Mouse (Mus musculus) liver, adult (tissue): ENCODE measurements at regions not wholly inside any gene's neighbourhood (a gene's known extent, or its start where the extent isn't known, plus 50 kb on each side); places are given as distances from the start of the nearest gene placed in this dataset.

ENCODE experiments used
- GATA4 ChIP-seq: IDR thresholded peaks from 2 replicates; pipeline ENCODE4 v1.6.1; 2014; ENCODE audit warnings: mild to moderate bottlenecking, low read length; ENCODE audit not compliant: insufficient replicate concordance

DNA sequence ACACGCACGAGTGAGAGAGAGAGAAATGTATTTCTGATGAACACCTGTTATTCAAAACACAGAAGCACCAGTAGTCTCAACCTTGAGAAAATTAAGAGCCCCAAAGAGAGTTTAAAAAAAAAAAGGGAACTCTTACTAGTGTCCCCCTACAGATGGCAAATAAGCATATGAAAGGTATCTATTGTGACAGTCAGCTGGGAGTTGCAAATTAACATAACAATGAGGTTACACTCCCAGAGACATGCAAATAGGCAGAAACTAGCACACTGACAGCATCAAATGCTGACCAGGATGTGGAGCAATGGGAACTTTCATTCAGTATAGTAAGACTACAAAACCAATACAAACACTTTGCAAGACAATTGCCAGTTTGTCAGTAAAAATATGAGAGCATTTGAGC, 619.1 kb upstream of the Zeb2 start:
- no peak for TF ChIP-seq GATA4

DNA sequence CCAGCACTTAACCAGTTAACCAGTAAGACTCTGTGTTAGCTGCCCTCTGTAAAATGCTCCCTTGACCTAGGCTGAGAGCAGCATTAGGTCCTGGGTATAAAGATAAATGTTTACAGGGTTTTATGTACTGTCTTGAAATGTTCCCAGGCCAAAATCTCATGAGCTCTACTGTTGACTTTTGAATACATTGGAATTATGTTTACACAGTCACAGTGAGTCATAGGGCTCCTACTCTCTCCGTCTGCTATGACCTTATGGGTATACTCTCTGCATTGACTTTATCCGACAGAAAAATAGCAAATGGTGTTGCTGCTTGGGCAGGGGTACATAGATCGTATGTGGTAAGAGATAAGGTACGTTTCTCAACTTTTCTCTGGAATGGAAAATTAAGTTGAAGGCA, 596.8 kb upstream of the Zeb2 start:
- no peak for TF ChIP-seq GATA4

DNA sequence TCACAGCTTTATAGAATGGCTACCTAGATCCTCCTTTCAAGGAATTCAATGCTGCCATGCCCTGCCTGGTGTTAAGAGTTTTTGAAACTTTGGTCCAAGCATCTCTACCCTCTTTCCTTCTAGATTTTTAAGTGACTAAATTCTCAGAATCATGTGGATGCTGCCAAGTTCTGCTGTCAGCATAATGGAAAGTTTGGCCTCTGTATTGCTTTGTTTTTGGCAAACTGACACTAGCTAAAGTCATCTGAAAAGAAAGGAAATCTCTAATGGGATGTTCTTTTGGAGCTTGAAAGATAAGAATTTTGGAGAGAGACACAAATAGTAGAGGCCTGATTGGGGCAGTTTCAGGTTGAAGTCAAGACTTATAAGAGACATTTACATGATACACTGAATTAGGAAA, 589.8 kb upstream of the Zeb2 start:
- TF ChIP-seq GATA4: no peak

DNA sequence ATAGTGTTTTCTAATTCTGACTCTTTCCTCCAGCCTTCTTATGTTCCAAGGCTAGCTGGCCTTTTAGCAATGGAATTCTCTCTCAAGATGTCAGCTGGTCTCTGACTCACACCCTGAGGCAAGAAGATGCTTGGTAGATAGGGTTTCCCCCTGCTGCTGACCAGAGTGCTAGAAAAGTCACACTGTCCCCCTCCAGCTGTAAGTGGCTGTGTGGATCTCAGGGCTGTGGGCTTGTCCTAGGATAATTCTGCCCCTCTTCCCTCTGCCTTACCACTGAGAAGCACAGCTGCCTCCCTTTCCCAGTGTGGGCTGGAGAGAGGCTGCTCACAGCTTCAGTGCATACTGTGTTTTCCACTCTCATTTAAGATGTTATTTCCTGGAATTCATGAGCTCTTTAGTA, 585.3 kb upstream of the Zeb2 start:
- TF ChIP-seq GATA4: no peak

DNA sequence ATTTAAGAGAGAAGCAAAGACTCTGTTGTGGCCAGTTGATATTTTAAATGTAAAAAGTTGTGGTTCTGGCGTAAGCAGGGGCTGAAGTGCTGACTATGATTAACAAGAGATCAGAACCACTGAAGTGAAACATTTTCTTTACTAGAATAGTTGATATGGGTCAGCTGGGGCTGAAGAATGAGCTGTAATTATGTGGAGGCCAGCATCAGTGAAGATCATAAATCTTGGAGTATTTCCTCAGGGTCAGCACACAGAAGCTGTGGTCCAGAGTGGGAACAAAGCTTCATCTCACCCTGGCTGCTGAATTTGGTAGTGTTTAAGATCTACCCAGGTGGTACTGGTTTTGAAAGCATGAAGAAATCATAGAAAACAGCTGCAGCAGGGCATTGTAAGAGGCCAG, 583.4 kb upstream of the Zeb2 start:
- no peak for TF ChIP-seq GATA4

DNA sequence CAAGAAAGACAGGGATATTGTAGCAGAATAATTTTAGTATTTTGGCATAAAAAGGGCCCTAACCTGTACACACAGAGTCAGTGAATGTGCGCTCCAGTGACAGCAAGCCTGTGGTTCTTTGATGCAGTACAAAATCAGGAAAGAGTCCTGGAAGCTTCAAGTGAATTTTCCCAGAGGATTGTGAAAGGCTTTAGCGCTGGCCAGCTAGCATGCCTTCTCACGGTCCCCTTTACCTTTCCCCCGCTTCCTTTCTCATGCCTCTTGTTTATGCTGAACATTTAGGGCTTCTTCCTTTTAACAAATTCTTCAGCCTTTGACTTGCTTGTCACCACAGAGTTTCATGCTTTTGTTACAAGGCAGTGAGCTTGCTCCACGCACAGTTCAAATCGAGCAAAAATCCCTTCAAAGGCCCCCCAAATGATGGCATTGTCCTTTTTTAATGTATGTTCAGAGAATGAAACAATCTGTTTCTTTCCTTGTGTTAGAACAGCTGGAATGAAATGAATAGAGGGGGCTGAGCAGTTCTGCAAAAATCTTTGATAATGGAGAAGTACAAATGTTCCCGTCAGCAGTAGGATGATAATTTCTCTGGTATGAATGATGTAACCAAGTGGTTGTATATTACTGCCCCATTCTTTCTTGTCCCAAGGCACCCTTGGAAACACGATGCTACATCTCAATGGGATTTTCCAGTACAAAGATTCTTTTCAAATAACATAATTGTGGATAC, 576.3 kb upstream of the Zeb2 start:
- no peak for TF ChIP-seq GATA4

DNA sequence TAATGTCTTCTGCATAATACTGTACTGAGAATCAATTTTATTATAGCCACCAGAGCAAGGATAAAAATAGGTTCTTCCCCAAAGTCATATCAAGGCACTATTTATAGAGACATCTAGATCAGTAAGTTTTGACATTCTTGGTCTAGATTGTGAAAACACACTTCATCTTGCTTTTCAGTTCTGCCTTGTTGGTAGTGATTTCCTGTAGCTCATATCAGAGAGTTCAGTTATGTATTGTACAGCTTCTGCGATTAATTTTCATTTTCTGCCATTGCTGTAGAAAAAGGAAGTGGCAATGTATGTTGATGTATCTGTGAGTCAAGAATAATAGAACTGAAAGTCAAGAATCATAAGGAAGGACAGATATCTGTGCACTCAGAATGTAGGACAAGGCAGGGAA, 575.6 kb upstream of the Zeb2 start:
- TF ChIP-seq GATA4: no peak

DNA sequence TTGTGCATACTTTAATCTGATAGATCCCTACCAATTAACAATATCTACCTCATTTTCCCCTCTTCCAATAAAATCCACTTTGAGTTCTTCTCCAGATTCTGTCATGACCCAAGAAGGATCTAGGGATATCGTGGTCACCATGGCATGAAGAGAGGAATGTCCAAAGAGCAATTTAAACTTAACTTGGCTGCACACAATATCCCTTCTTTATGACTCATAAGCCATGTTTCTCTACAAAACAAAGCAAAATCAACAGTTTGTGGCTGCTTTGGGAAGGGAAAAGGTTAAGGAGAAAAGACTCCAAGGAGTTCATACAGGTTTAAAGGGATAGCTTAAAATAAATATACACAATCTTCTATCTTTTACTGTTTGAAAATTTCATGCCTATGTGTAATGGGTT, 571.8 kb upstream of the Zeb2 start:
- no peak for TF ChIP-seq GATA4

DNA sequence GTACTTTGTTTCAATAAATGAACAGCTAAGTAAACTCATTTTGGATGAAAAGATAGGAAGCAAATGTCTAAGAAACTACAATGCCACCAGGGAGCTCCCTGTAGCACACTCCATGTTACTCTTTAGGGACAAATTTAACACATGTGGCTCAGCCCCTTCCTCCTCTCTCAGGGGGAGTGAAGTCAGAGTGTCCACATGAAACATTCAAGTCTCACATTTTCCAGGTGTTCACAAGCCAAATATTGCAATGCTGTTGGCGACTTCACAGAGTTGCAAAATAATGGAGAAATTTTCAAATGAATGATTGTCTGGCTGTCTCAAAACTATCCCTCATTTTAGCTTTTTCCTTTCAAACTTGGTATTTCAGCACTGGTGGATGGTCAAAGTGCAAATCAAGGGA, 564.1 kb upstream of the Zeb2 start:
- TF ChIP-seq GATA4: no peak

DNA sequence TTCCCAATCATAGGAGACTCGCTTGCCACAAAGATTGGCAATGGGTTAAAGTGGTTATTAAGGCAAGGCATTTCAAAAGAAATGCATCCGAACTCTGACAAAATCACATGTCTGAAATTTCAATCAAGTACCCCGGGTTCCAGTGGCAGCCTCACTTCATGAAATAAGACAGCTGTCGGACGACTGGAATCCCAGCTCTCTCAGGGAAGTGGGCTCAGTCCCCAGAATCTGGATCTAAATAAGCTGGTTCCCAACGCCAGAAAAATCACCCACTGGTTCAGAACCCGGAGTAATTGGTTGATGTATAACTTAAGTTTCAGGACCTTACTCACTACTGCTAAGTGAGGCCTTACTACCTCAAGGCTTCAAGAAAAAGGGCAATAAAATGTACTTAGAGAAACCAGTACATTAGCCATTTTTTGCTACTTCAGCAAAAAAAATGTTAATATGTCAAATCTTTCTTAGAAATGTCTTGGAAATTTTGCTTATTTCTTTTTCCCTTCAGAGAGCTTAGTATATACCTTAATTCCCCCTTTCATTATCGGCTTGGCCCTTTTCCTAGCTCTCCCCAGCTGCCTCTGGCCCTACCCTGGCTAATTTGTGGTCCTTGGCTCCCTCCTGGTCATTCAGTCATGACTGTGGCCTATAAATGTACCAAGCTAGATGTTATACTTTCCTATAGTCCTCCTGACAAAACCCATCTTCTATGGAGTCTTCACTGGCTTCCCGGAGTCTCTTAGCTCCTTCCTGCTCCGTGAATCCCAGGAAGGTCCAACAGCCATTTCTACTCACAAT, 562.1 kb upstream of the Zeb2 start:
- TF ChIP-seq GATA4: no peak

DNA sequence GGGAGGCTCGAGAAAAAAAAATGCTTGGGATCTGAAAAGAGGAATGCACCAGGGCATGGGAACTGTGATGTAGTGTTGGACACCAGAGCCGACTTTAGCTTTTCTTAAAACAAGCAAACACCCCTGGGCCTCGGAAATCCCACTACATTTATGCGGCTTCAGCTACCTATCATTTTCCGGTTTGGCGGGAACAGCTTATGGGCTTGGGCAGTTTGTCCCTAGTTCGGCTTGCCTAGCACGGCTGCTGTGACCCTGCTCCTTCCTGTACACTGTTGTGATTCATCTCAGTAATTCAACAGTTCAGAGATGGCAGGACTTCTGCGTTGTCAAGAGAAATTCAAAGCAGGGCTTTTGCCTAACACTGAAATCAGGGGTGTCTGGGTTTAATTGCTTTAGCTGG, 561.5 kb upstream of the Zeb2 start:
- no peak for TF ChIP-seq GATA4

DNA sequence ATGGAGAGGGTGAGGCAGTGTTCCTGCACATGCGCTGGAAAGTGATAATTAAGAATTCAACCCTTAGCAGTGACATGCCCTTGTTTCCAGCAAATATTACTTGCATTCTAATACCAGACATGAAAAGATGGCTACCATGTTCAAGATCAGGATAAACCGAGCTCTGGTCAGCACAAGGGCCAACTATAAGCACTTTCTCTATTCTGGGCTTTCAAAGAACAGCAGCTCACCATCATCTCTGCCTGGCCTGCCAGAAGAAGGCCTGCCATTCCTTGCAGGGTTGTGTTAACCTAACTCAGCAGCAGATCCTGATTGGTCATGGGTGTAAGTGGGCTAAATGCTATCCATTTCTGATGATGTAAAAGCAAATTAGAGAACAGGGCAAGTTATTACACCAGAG, 558.6 kb upstream of the Zeb2 start:
- TF ChIP-seq GATA4: no peak

DNA sequence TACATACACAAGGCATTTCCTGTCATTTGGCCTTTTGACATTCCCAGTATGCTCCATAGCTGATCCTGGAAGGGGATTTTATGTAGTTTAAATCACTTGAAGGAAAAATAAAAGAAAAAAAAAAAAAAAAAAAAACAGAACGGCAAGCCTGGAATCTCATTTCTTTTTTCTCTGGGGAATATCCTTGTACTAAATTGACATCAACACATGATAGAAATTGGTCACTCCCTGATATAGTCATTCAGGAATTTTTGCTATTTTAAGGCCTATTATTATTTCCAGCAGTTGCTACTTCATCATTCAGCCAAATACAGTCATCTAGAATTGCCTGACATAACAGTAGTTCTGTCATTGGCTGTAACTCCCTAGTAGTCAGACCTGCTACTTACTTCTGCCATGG, 538.8 kb upstream of the Zeb2 start:
- no peak for TF ChIP-seq GATA4

DNA sequence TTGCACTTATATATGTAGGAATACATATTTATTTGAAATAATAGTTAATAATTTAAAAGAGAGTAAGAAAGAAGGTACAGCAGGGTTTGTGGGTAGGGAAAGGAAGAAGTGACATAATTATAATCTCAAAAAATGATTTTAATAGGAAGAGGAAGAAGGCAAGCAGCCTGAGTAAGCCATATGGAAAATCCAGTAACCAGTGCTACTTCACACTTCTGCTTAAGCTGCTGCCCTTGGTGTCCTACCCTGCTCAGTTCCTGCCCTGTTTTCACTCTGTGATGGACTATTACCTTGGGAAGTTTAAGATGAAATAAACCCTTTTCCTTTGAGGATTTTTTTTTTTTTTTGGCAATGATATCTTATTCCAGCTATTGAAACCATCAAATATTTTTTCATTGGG, 537.5 kb upstream of the Zeb2 start:
- TF ChIP-seq GATA4: no peak

DNA sequence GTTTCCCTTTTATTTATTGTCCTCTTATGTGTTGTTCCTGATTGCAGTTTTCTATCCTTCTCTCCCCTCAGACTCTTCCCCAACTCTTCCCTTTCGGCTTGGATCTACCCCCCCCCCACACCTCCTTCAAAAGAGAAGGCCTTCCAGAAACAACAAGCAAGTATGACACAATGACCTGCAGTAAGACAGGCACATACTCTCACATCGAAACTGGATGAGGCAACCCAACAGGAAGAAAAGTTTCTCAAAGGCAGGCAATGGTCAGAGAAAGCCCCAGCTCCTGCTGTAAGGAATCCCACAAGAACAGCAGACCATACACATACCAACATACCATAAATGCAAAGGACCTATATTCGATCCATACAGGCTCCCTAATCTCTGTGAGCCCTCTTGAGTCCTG, 535.8 kb upstream of the Zeb2 start:
- no peak for TF ChIP-seq GATA4

DNA sequence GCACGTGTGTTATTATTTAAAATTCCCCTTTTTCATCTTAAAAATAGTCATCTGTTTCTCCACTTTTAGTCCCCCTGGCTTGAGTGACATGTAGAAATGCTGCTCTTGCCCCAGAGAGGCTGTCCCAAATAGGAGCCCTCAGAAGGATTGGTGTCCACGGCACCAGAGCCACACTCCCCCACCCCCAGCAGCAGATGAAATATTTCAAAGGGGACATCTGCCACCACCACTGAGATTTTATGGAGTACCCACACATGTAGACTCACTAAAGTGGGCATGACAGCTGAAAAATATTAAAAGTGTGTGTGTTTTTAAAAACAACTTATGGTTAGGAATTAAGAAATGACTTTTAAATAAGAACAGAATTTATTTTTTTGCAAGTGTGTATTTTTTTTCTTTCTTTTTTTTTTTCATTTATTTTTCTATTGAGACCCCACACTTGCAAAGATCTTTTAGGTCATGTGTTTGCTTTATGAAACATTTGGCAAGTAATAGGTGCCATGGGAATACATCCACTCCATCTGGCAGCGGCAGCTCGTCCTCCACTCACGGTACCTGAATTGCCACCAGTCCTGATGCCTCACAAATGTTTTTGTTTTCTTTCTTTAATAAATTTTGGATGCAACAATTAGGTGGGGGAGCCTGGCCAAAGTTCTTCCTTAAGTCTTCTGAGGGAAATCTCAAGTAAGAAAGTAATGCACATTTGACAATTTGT, 533.2 kb upstream of the Zeb2 start:
- TF ChIP-seq GATA4: no peak
